Mouse (Mus musculus): ENCODE measurements around the gene Cyb561d2. TPM values are rescaled to one million over a fixed set of nuclear protein-coding genes. Genes with fewer than 3 reads are reported as not detected.
A peak's percentile ranks its signal among the peaks of the same experiment; 100 is the strongest.
"Not testable (repeated sequence)": the region's sequence is repeated elsewhere in the genome, so short reads cannot be mapped to it uniquely, and the experiment has no call there.

The Cyb561d2 gene
- polyA plus RNA-seq, 1 experiment, result 29.4 TPM

GRCm38 (mm10) chr9:107576357-107577107 lies 34.5 kb upstream of the Cyb561d2 start, which contains the start of gene Hyal1:
Gene Hyal1, plus strand, starts transcription at chr9:107576927.
- Histone ChIP-seq H3K4me3 (ENCODE audit: control insufficient read depth, low read depth, low read length) (peak within 1 kb of the TSS; percentile 44), H3K27ac (ENCODE audit: control insufficient read depth, insufficient read depth, low read depth, low read length) (no peak within 1 kb of the TSS), H3K4me1 (ENCODE audit: control insufficient read depth, insufficient read depth, low read length) (peaks cover 8% of the 10 kb centered on the region), H3K36me3 (ENCODE audit: control insufficient read depth, insufficient read depth, low read length) (no peaks in the 10 kb centered on the region), H3K27me3 (ENCODE audit: control insufficient read depth, insufficient read depth, low read length) (no peaks in the 10 kb centered on the region)
- TF ChIP-seq POLR2A (IDR thresholded peaks at IDR 0.05; ENCODE audit: control insufficient read depth, low read depth, low read length) (peak; percentile 54; the same call in 1 of the 2 replicates), CTCF (IDR thresholded peaks at IDR 0.05; ENCODE audit: control insufficient read depth, insufficient read depth, insufficient replicate concordance, low read depth, low read length) (no peak)

- TF ChIP-seq CTCF (IDR thresholded peaks at IDR 0.05; ENCODE audit: control insufficient read depth, insufficient read depth, insufficient replicate concordance, low read depth, low read length) (no peak), POLR2A (IDR thresholded peaks at IDR 0.05; ENCODE audit: control insufficient read depth, low read depth, low read length) (no peak)
- Histone ChIP-seq H3K36me3 (ENCODE audit: control insufficient read depth, insufficient read depth, low read length) (no peaks in the 10 kb centered on the region), H3K4me3 (ENCODE audit: control insufficient read depth, low read depth, low read length) (no peak overlapping the region), H3K27ac (ENCODE audit: control insufficient read depth, insufficient read depth, low read depth, low read length) (no peak overlapping the region), H3K27me3 (ENCODE audit: control insufficient read depth, insufficient read depth, low read length) (no peaks in the 10 kb centered on the region), H3K4me1 (ENCODE audit: control insufficient read depth, insufficient read depth, low read length) (peaks cover 3% of the 10 kb centered on the region)
Measured at GRCm38 (mm10) chr9:107575579-107576356, 33.8 kb upstream of the Cyb561d2 start.

GRCm38 (mm10) chr9:107573774-107574173 lies 31.8 kb upstream of the Cyb561d2 start:
- peaks cover 12% of the 10 kb centered on the region for H3K4me1 ChIP-seq (ENCODE audit: control insufficient read depth, insufficient read depth, low read length)
- not testable (repeated sequence) for H3K27me3 ChIP-seq (ENCODE audit: control insufficient read depth, insufficient read depth, low read length); H3K4me3 ChIP-seq (ENCODE audit: control insufficient read depth, low read depth, low read length); H3K36me3 ChIP-seq (ENCODE audit: control insufficient read depth, insufficient read depth, low read length); H3K27ac ChIP-seq (ENCODE audit: control insufficient read depth, insufficient read depth, low read depth, low read length)

GRCm38 (mm10) chr9:107572327-107572662 lies 30.3 kb upstream of the Cyb561d2 start:
- no peaks in the 10 kb centered on the region for H3K27me3 ChIP-seq (ENCODE audit: control insufficient read depth, insufficient read depth, low read length)
- H3K4me3 ChIP-seq (ENCODE audit: control insufficient read depth, low read depth, low read length), result no peak overlapping the region
- no peaks in the 10 kb centered on the region for H3K36me3 ChIP-seq (ENCODE audit: control insufficient read depth, insufficient read depth, low read length)
- H3K27ac ChIP-seq (ENCODE audit: control insufficient read depth, insufficient read depth, low read depth, low read length), result no peak overlapping the region
- peaks cover 23% of the 10 kb centered on the region for H3K4me1 ChIP-seq (ENCODE audit: control insufficient read depth, insufficient read depth, low read length)
- TF ChIP-seq POLR2A (IDR thresholded peaks at IDR 0.05; ENCODE audit: control insufficient read depth, low read depth, low read length) (no peak), CTCF (IDR thresholded peaks at IDR 0.05; ENCODE audit: control insufficient read depth, insufficient read depth, insufficient replicate concordance, low read depth, low read length) (no peak)

GRCm38 (mm10) chr9:107571534-107572326 lies 29.7 kb upstream of the Cyb561d2 start:
- TF ChIP-seq POLR2A (IDR thresholded peaks at IDR 0.05; ENCODE audit: control insufficient read depth, low read depth, low read length) (no peak), CTCF (IDR thresholded peaks at IDR 0.05; ENCODE audit: control insufficient read depth, insufficient read depth, insufficient replicate concordance, low read depth, low read length) (no peak)
- H3K4me3 ChIP-seq (ENCODE audit: control insufficient read depth, low read depth, low read length), result no peak overlapping the region
- H3K36me3 ChIP-seq (ENCODE audit: control insufficient read depth, insufficient read depth, low read length), result no peaks in the 10 kb centered on the region
- no peak overlapping the region for H3K27ac ChIP-seq (ENCODE audit: control insufficient read depth, insufficient read depth, low read depth, low read length)
- H3K27me3 ChIP-seq (ENCODE audit: control insufficient read depth, insufficient read depth, low read length), result no peaks in the 10 kb centered on the region
- peaks cover 24% of the 10 kb centered on the region for H3K4me1 ChIP-seq (ENCODE audit: control insufficient read depth, insufficient read depth, low read length)

- no peak overlapping the region for H3K27ac ChIP-seq (ENCODE audit: control insufficient read depth, insufficient read depth, low read depth, low read length)
Measured at GRCm38 (mm10) chr9:107570845-107571244, 28.9 kb upstream of the Cyb561d2 start.

GRCm38 (mm10) chr9:107570016-107570415 lies 28.0 kb upstream of the Cyb561d2 start:
- H3K27me3 ChIP-seq (ENCODE audit: control insufficient read depth, insufficient read depth, low read length), result no peaks in the 10 kb centered on the region
- no peak overlapping the region for H3K4me3 ChIP-seq (ENCODE audit: control insufficient read depth, low read depth, low read length)
- H3K27ac ChIP-seq (ENCODE audit: control insufficient read depth, insufficient read depth, low read depth, low read length), result no peak overlapping the region
- TF ChIP-seq CTCF (IDR thresholded peaks at IDR 0.05; ENCODE audit: control insufficient read depth, insufficient read depth, insufficient replicate concordance, low read depth, low read length), result no peak
- TF ChIP-seq POLR2A (IDR thresholded peaks at IDR 0.05; ENCODE audit: control insufficient read depth, low read depth, low read length), result no peak
- no peaks in the 10 kb centered on the region for H3K36me3 ChIP-seq (ENCODE audit: control insufficient read depth, insufficient read depth, low read length)
- H3K4me1 ChIP-seq (ENCODE audit: control insufficient read depth, insufficient read depth, low read length), result peaks cover 23% of the 10 kb centered on the region

More at GRCm38 (mm10) chr9:107570845-107571244, 28.9 kb upstream of the Cyb561d2 start:
- TF ChIP-seq POLR2A (IDR thresholded peaks at IDR 0.05; ENCODE audit: control insufficient read depth, low read depth, low read length) (no peak), CTCF (IDR thresholded peaks at IDR 0.05; ENCODE audit: control insufficient read depth, insufficient read depth, insufficient replicate concordance, low read depth, low read length) (no peak)
- H3K4me1 ChIP-seq (ENCODE audit: control insufficient read depth, insufficient read depth, low read length), result peaks cover 23% of the 10 kb centered on the region
- H3K4me3 ChIP-seq (ENCODE audit: control insufficient read depth, low read depth, low read length), result no peak overlapping the region
- H3K27me3 ChIP-seq (ENCODE audit: control insufficient read depth, insufficient read depth, low read length), result no peaks in the 10 kb centered on the region
- no peaks in the 10 kb centered on the region for H3K36me3 ChIP-seq (ENCODE audit: control insufficient read depth, insufficient read depth, low read length)

Data from testis, adult 2 months (tissue).